Mouse (Mus musculus): ENCODE results near the gene Fxn.
A peak's percentile ranks its signal among the peaks of the same experiment; 100 is the strongest.

The Fxn gene

GRCm38 (mm10) chr19:24293537-24293936 lies 13.1 kb upstream of the Fxn start:
- no peak for DNase-seq

GRCm38 (mm10) chr19:24284187-24284586 lies 3.8 kb upstream of the Fxn start:
- peak; percentile 62 for DNase-seq

- no peak for DNase-seq
Measured at GRCm38 (mm10) chr19:24281288-24281980, 1.0 kb upstream of the Fxn start.

- DNase-seq = peak; percentile 81
Measured at GRCm38 (mm10) chr19:24279706-24280600, 452 bp downstream of the Fxn start.

GRCm38 (mm10) chr19:24278859-24279258 lies 1.5 kb downstream of the Fxn start:
- DNase-seq = no peak

GRCm38 (mm10) chr19:24274281-24274680 lies 6.1 kb downstream of the Fxn start:
- DNase-seq = no peak

- DNase-seq = peak; percentile 93
Measured at GRCm38 (mm10) chr19:24271746-24272426, 8.5 kb downstream of the Fxn start.

GRCm38 (mm10) chr19:24271326-24271725 lies 9.1 kb downstream of the Fxn start:
- peak; percentile 88 for DNase-seq

- DNase-seq = no peak
Measured at GRCm38 (mm10) chr19:24268531-24268930, 11.9 kb downstream of the Fxn start.

GRCm38 (mm10) chr19:24266046-24266830 lies 14.2 kb downstream of the Fxn start:
- peak; percentile 86 for DNase-seq

GRCm38 (mm10) chr19:24264991-24265390 lies 15.4 kb downstream of the Fxn start:
- DNase-seq = peak; percentile 93

- peak; percentile 75 for DNase-seq
Measured at GRCm38 (mm10) chr19:24262736-24263135, 17.7 kb downstream of the Fxn start.

GRCm38 (mm10) chr19:24259390-24260351 lies 20.7 kb downstream of the Fxn start:
- DNase-seq = peak; percentile 62

- peak; percentile 61 for DNase-seq
Measured at GRCm38 (mm10) chr19:24258368-24258767, 22.0 kb downstream of the Fxn start.

- no peak for DNase-seq
Measured at GRCm38 (mm10) chr19:24257962-24258361, 22.4 kb downstream of the Fxn start.

GRCm38 (mm10) chr19:24253657-24254260 lies 26.6 kb downstream of the Fxn start:
- DNase-seq = no peak

GRCm38 (mm10) chr19:24251869-24252268 lies 28.5 kb downstream of the Fxn start:
- no peak for DNase-seq

- DNase-seq = no peak
Measured at GRCm38 (mm10) chr19:24243340-24243739, 37.1 kb downstream of the Fxn start.

GRCm38 (mm10) chr19:24241799-24242546 lies 38.4 kb downstream of the Fxn start:
- no peak for DNase-seq

GRCm38 (mm10) chr19:24241271-24241670 lies 39.1 kb downstream of the Fxn start:
- no peak for DNase-seq
